Mouse (Mus musculus) c-Kit-positive CD71-positive TER-119-positive erythroid progenitor cells, embryonic 14.5 days (primary cell): ENCODE measurements around the gene Ticam1.
"Not testable (repeated sequence)": the region's sequence is repeated elsewhere in the genome, so short reads cannot be mapped to it uniquely, and the experiment has no call there.

Source experiments
- DNase-seq: peaks from one replicate; pipeline ENCODE4 v3.0.0-alpha.2; 2013; ENCODE audit warnings: low spot score

Gene Ticam1

DNA sequence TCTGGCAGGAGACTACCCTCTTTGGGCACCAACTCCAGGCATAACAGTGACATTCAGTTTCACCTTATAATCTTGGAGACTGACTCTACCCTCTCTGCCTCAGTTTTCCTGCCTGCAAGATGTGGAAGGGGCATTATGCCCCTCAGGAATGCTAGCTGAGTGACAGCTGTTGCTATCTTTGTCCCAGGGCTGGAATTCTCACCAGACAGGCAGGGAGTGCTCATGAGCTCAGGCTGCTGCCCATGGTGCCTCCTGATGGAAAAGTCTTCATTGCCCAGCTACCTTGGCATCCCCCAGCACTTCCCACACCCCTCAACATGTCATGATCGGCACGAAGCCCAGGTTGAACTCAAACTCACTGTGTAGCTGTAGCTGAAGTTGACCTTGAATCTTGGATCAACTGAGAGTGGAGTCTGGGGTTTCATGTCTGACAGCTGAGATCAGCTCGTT, 13.9 kb downstream of the Ticam1 start:
- DNase-seq, result no peak

DNA sequence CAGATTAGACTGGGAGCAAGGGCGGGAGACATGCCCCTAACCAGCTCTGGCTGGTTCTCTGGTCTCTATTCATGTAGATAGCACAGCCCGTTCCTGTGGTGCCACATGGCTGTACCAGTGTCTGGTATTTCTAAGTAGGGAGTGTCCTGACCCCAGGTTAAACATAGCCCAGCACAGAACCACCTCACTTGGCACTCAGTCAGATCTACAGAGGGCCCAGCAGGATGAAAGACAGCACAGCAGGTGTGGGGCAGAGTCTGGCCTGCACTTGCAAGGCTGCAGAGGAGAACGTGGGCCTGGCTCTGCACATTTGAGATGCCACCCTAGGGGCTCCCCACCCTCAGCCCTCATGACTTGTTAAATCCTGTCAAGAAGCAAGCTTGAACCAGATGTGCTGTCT, 15.4 kb downstream of the Ticam1 start:
- DNase-seq, result no peak

DNA sequence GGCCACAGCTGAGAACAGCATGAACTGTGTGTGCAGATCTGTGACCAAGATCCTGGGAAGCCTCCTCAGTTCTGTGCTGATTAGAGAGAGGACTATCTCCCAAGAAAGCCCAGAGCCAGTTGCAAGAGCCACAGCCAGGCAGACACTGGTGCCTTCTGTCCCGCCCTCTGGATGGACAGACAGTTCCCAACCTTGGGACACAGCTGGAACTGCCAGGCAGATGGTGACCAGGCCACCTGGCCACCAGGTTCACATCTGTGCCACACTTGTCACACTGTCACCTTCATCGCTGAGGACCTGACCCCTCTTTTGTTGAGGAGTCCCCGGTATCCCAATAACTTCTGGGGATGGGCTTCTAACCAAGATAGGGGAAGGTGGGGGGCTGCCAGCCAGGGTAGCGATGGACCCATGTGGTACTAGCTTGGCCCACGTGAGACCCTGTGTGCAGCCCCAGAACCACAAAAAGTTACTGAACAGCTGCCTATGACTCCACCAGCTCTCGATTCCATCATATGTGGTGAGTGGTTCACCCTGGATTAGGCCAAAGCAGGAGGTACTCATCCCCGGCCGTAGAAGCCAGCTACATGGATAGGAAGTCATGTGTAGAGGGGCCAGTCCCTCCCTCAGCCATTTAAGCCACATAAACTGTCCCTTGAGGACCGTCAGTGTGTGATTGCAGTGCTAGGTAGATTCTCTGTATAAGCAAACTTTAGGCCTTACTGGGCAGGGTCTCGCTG, 17.1 kb downstream of the Ticam1 start:
- DNase-seq, result no peak

DNA sequence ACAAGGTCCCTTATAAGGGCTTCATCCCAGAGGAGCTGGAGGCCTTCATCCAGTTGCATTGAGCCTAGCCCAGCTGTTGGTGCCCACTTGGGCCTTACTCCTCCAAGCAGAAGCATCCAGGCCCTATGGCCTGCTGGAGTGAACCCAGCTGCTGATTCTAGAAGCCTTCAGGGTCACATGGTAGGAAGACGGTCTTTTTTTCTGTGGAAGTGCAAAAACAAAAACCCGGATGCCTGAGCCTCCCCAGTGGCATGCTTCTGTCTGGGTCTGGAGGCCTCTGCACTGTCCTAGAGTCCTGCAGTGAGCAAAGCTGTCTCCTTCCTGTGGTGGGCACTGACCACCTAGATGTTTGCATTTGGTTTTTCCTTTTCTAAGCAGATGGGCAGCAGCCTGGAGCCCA, 17.8 kb downstream of the Ticam1 start:
- DNase-seq, result not testable (repeated sequence)

DNA sequence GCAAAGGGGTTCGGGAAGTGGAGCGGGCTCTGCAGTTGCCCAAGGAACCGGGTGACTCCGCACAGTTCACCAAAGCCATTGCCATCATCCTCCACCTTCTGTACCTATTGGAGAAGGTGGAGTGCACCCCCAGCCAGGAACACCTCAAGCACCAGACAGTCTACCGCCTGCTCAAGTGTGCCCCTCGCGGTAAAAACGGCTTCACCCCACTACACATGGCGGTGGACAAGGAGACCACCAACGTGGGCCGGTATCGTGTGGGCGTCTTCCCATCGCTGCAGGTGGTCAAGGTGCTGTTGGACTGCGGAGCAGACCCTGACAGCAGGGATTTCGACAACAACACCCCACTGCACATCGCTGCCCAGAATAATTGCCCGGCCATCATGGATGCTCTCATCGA, 18.3 kb downstream of the Ticam1 start:
- not testable (repeated sequence) for DNase-seq

DNA sequence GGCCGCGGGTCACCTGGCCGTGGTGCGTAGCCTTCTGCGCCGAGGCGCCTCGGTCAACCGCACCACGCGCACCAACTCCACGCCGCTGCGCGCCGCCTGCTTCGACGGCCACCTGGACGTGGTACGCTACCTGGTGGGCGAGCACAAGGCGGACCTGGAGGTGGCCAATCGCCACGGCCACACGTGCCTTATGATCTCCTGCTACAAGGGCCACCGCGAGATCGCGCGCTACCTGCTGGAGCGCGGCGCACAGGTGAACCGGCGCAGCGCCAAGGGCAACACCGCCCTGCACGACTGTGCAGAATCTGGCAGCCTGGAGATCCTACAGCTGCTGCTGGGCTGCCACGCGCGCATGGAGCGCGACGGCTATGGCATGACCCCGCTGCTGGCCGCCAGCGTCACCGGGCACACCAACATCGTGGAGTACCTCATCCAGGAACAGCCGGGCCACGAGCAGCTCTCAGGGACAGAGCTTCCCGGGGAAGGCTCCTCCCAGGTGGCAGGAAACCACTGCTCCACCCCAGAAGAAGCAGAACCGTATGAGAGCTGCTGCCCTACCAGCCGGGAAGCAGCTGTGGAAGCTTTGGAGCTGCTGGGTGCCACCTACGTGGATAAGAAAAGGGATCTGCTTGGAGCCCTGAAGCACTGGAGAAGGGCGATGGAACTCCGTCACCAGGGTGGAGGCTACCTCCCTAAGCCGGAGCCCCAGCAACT, 19.2 kb downstream of the Ticam1 start:
- DNase-seq, result no peak

DNA sequence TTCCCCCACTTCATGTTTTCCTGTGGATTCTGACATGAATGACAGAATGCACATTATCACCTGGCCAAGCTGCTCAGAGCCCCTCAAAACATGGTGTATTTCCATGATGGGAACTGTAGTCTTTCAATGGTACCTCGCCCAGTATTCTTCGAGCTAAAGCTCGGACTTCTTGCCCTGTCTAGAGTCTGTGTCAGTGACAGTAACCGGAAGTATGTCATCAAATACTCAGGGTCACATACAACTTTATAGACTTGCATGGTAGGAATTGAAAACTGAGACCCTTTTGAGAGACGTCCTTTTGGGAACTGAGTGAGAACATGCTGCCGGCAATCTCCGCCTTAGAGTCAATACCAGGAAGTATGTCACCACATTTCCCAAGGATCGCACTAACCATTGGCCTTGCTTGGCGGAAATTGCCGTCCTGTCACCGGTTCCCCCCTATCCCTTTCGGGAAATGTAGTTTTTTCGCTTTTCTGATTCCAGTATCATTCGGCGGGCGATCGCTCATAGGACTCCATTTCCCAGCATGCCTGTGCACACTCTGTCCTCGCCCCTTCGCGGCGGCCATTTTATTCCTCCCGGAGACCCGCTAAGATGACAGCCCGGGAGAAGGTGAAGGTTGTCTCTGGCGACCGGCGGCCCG, 20.2 kb downstream of the Ticam1 start, which contains the start of gene Fem1a:
TSS of gene Fem1a (plus strand) at position 572 of the 643 bp plus-strand sequence.
- DNase-seq, result peak; percentile 97

DNA sequence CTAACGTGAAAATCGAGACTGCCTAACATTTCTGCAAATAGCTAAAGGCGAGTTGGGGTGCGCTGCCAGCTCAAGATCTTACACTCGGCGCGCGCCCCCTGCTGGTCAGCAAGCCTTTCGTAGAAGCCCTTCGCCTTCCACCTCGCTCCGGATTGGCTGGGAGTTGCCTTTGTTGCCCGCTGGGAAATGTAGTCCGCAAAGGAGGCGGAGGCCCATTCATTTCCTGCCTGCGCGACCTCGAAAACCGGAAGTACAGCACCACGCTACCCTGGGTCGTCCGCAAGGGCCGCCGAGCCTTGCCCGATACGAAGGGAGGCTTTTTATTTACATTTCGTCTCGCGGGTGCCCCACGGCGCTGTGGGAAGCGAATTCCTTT, 20.7 kb downstream of the Ticam1 start:
- peak; percentile 99 for DNase-seq

DNA sequence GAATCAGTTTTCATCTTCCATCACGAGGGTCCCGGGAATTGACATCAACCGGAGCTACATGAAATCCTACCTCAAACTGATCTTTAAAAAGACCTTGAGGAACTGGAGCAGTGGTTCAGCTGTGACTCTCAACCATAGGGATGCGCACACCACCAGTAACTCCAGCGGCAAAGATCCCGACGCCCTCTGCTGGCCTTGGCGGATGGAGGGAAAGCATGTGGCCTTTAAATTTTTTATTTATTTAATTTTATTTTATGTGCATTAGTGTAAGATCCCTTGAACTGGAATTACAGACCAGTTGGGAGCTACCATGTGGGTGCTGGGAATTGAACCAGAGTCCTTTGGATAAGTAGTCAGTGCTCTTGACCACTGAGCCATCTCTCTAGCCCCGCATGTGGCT, 21.2 kb downstream of the Ticam1 start:
- no peak for DNase-seq

DNA sequence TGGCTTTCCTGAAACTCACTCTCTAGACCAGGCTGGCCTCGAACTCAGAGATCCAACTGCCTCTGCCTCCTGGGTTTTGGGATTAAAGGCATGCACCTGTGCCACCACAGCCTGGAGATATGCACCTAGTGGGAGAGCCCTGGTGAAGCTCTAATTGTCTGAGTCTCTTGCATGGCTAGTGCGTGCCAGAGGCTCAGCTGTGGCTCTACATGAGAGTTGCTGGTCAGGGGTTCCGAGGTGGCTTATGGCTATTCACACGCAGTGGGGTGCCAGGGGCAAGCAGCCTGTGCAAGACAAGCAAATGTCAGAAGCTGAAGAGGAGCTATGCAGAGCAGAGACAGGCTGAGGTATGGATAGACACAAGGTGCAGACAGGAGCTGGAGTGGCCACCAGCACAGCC, 21.9 kb downstream of the Ticam1 start:
- no peak for DNase-seq

DNA sequence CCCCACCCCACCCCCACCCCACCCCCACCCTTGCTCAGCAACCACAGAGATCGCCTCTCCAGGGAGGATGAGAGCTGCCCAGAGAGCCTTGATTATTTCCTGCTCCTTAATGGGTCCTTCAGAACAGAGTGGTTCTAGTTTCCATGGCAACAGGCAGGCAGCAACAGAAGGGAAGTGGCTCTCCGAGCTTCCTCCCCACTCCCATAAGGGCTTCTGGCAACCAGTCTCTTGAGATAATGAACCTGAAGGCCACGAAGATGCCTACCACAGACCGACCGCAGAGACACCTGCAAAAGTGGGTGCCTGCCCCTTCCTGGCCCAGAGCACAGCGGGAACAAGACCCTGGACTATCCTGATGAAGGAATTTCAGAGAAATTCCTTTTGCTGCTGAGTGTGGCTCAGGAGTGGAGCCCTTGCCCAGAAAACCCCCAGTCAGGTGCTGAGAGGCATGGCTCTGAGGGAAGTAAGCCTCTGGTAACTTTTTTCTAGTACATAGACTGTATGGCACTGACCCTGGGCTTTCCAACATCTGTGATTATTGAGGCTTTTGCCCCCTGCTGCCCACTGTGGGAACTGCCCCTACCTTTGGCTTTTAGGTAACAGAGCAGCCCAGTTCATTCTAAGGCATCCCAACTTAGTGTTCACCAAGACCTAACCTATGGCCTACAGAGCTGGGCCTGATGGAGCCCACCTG, 25.3 kb downstream of the Ticam1 start:
- peak; percentile 54 for DNase-seq

DNA sequence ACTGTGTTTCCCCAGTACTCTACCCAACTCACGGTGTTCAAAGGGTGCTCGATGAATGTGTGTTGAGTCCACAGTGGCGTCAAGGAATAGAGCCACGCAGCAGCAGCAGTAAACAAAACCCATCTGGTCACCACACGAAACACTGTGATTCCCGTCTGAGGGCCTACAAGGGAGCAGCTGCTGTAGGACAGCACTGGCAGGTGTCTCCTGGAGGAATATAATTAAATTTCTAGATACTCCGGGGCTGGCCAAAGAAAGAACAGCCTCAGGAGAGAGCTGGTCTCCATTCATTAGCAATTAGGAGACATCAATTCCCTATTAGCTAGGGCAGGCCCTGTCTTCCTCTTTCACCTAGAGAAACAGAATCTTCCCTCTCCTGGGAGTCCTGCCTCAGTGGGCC, 31.0 kb downstream of the Ticam1 start:
- no peak for DNase-seq

DNA sequence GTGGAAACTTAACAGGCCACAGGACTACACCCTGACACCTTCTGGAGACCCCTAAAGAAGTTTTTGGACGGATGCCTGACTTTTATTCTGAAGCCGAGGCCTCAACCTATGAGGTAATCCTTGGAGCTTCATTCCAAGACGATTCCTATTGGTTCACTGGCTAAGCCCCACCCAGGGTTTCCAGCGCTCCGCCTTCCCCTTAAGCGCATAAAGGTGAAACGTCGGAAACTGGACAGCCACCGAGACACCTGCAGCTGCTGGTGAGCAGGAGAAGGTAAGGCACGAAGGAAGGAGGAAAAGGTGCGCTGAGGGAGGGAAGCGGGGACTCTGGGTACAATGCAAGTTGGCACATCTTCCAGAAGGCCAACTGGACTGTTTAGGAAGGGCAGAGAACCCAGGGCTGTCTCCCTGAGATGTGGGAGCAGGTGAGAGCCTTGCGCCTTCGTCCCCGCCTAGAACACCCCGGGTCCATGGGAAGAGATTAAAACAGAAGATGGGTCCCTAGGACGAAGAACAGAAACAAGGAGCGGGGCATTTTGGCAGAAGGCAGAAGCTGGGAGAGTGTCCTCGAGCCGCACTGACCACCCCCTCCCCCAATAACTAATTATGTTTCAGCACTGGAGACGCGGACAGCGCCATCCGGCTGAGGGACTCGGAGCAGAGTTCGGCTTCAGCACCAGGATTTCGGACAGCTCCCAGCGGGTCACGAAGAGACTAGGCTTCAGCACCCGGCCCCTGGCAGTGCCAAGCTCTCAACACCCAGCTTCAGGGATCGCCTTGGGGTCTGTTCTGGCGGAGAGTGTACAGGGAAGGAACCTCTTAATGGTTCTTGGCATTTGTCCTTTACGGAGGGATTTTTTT, 34.8 kb downstream of the Ticam1 start:
- peak; percentile 83 for DNase-seq

DNA sequence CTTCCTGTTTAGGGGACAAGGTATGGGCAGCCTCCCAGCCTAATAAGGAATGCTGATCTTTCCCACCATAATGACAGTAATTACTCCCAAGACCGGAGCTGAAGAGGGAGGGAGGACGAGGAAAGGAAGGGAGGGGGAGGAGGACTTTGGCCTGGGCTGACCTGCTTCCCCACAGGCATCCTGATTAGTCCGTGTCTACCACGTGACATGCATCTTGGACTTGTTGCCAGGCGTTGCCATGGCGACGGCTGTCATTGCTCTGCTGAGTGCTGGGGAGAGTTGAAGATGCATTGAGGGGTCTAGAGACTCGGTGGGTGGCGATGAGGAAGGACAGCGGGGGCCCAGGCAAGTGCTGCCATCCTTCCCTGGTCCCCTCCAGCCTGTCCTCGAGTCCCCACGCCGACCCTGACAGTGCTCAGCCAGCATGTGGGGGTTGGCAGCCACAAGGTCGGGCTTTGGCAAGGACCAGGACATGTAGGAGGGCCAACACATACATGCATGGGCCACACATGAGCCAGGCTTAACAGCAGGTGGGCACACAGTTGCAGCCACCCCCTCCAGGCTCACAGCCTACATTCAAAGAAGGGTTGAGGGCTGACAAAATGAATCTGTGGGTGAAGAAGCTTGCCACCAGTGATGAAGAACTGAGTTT, 42.6 kb downstream of the Ticam1 start:
- no peak for DNase-seq

DNA sequence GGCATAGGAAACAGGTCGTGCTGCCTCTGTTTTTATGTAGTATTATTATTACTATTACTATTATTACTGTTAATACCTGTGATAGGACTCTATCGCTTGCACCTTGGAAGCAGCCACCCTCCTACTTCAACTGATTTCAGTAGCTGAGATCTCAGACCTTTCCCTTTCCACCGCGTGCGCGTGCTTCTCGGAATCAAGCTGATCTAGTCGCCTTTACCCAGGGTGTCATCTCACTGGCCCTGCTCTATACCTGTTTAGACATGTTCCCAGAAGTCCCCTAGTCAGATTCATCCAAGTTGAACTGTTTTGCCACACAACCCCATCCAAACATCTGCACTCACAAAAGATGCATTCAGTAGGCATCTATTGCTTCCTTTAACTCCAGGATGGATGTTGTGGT, 43.2 kb downstream of the Ticam1 start:
- DNase-seq, result no peak

DNA sequence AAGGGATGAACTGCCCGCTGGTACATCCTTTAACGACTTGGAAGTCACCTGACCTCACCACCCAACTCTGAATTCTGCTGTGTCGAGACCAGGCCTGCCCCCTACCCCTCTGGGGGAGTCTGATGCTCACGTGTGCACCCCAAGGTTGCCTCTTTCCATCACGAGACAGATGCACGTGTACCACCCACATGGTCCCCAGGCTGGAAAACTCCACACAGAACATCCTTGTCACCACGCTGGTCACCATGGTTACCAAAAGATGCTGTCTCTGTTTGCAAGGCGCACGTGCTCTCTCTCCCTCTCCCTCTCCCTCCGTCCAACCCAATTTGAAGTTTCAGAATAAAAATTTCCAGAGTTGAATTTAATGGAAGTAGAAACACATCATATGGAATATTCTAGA, 46.6 kb downstream of the Ticam1 start:
- no peak for DNase-seq

DNA sequence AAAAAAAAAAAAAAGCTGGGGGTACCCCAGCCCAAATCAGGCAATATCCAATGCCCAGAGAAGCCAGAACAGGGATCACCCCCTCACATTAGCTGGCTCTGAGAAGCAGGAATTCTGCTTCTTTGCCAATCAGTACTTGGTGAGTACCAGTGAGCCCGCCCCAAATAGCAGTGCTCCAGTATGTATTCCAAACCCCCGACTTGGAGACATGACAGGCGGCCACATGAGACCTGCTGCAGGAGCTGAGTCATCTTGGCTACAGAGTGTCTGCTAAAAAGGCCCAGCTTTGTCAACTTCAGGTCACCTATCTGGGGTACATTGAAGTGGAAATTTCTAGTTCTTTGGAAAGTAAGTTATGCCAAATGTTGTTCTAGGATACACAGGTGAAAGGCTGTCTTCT, 50.0 kb downstream of the Ticam1 start:
- no peak for DNase-seq

DNA sequence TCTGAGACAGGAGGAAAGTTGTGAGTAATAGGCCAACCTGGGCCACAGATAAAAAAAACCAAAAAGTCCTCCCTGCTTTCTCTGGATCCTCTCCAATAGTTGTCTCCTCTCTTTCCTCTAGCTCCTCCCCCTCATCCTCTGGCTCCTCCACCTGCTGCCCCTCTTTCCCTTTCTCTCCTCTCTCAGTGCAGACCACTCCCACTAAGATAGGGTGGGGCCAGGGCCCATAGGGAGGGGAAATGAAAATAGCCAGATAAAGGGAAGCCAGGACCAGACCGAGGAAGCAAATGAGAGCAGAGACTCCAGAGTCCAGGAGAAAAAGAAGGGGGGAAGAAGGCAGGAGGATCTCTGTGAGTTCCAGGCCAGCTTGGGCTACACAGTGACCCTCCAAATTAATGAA, 51.7 kb downstream of the Ticam1 start:
- DNase-seq, result no peak

DNA sequence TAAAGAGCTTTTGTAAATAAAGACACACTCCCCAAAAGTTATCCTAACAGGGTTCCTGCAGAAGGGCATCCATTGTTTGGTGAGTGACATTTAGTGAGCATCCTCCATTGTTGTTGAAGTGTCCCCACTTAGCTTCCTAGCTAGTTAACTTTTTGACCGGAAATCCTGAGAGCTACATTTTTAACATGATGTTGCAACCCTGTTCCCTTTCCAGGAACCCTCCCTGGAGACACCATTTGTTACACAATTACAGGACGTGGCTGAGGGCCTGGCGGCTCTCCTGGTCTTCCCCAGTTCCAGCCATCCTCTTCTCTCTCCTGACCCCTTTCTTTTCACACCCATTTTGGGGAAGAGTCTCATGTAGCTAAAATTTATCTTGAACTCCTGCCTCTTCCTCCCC, 56.8 kb downstream of the Ticam1 start:
- no peak for DNase-seq
